16 mouse cellular contexts compared by ENCODE assay signal in genomic region chr17:27804156-27804690, GRCm38 (mm10). TPM values are rescaled to one million over a fixed set of nuclear protein-coding genes. Genes with fewer than 3 reads are reported as not detected.
DNase-seq lines count a peak whose midpoint lies in the region; ATAC-seq and TF ChIP-seq lines count a peak whose summit lies in the region.
"Had no signal": no experiment of that assay in that cellular context is flagged by ENCODE, and none has a peak within 500 bp of the region (broad histone marks: within the 10 kb centered on the region; RNA-seq: fewer than 3 reads in every experiment).

No protein-coding gene starts in this region.

- H3K9me3 ChIP-seq in liver, postnatal 0 days (ENCODE audit: low read length) = no peaks in the 10 kb centered on the region
- H3K9me3 ChIP-seq in lung, embryonic 15.5 days = no peaks in the 10 kb centered on the region
- no peaks in the 10 kb centered on the region for H3K9me3 ChIP-seq in neural tube, embryonic 13.5 days
- H3K9me3 ChIP-seq in neural tube, embryonic 15.5 days (replicated peaks) = no peaks in the 10 kb centered on the region
- H3K9me3 ChIP-seq: embryonic facial prominence, embryonic 13.5 days; forebrain, embryonic 12.5 days; hindbrain, embryonic 12.5 days had no signal

- H3K4me2 ChIP-seq in liver, postnatal 0 days (ENCODE audit: low read depth, low read length) = no peak overlapping the region
- H3K4me2 ChIP-seq in lung, embryonic 15.5 days = no peak overlapping the region
- no peak overlapping the region for H3K4me2 ChIP-seq in neural tube, embryonic 13.5 days
- no peak overlapping the region for H3K4me2 ChIP-seq in neural tube, embryonic 15.5 days
- H3K4me2 ChIP-seq: embryonic facial prominence, embryonic 13.5 days; forebrain, embryonic 12.5 days; hindbrain, embryonic 12.5 days had no signal

- peaks cover 54% of the 10 kb centered on the region for H3K79me2 ChIP-seq in liver, adult 2 months (ENCODE audit: control insufficient read depth, insufficient read depth, low read length)

- H3K9ac ChIP-seq in liver, adult 2 months (ENCODE audit: low read depth, low read length) = no peak overlapping the region
- no peak overlapping the region for H3K9ac ChIP-seq in liver, postnatal 0 days (replicated peaks)
- H3K9ac ChIP-seq in lung, embryonic 15.5 days = no peak overlapping the region
- 0 out of 2 replicates have a peak overlapping the region, but pooled peaks have one; percentile 5 for H3K9ac ChIP-seq in neural tube, embryonic 13.5 days
- no peak overlapping the region for H3K9ac ChIP-seq in neural tube, embryonic 15.5 days (replicated peaks)
- H3K9ac ChIP-seq: embryonic facial prominence, embryonic 13.5 days; forebrain, embryonic 12.5 days; hindbrain, embryonic 12.5 days had no signal

- peaks cover 20% of the 10 kb centered on the region for H3K4me1 ChIP-seq in cerebellum, adult 2 months (ENCODE audit: control insufficient read depth, insufficient read depth, low read length)
- H3K4me1 ChIP-seq in liver, adult 2 months (ENCODE audit: control insufficient read depth, insufficient read depth, low read length) = peaks cover 54% of the 10 kb centered on the region
- peaks cover 35% of the 10 kb centered on the region for H3K4me1 ChIP-seq in liver, postnatal 0 days (ENCODE audit: insufficient read depth)
- H3K4me1 ChIP-seq in lung, embryonic 15.5 days = peaks cover 33% of the 10 kb centered on the region
- H3K4me1 ChIP-seq in neural tube, embryonic 13.5 days (replicated peaks) = peaks cover 21% of the 10 kb centered on the region
- peaks cover 16% of the 10 kb centered on the region for H3K4me1 ChIP-seq in neural tube, embryonic 15.5 days

- no peak for ATAC-seq in liver, postnatal 0 days
- no peak for ATAC-seq in lung, embryonic 15.5 days (ENCODE audit: borderline replicate concordance, extremely low read depth, low FRiP score, low TSS enrichment)
- ATAC-seq in neural tube, embryonic 13.5 days (ENCODE audit: low read depth) = no peak
- no peak for ATAC-seq in neural tube, embryonic 15.5 days (ENCODE audit: low FRiP score)
- ATAC-seq: forebrain, embryonic 16.5 days; hindbrain, embryonic 16.5 days had no signal

- DNase-seq in cerebellum, adult 2 months = no peak
- DNase-seq in cerebellum, adult 9-10 months = no peak
- DNase-seq in liver, adult 2 months (ENCODE audit: extremely low read depth, low read depth, low spot score) = no peak
- DNase-seq in liver, postnatal 0 days = no peak
- DNase-seq in lung, postnatal 10 days = no peak
- DNase-seq: gastrocnemius, postnatal 25 days; heart, postnatal 10 days; heart, postnatal 4 days had no signal

- no peaks in the 10 kb centered on the region for H3K27me3 ChIP-seq in cerebellum, adult 2 months (ENCODE audit: control insufficient read depth, insufficient read depth, low read length)
- H3K27me3 ChIP-seq in liver, adult 2 months (ENCODE audit: control insufficient read depth, insufficient read depth, low read length) = no peaks in the 10 kb centered on the region
- no peaks in the 10 kb centered on the region for H3K27me3 ChIP-seq in liver, postnatal 0 days (ENCODE audit: insufficient read depth, low read length)
- H3K27me3 ChIP-seq in lung, embryonic 15.5 days = no peaks in the 10 kb centered on the region
- H3K27me3 ChIP-seq in neural tube, embryonic 13.5 days = no peaks in the 10 kb centered on the region
- no peaks in the 10 kb centered on the region for H3K27me3 ChIP-seq in neural tube, embryonic 15.5 days (replicated peaks)
- H3K27me3 ChIP-seq: embryonic facial prominence, embryonic 13.5 days; forebrain, embryonic 12.5 days; hindbrain, embryonic 12.5 days had no signal

- no peak for TF ChIP-seq EP300 in liver, postnatal 0 days (IDR thresholded peaks at IDR 0.05; ENCODE audit: low read depth)

- no peak for TF ChIP-seq CTCF in cerebellum, adult 2 months (IDR thresholded peaks at IDR 0.05; ENCODE audit: borderline replicate concordance, insufficient read depth, low read depth, low read length)
- no peak for TF ChIP-seq CTCF in liver, adult 2 months (IDR thresholded peaks at IDR 0.05; ENCODE audit: low read depth, low read length)
- no peak for TF ChIP-seq CTCF in liver, postnatal 0 days (IDR thresholded peaks at IDR 0.05; ENCODE audit: low read depth)

- 67% methylated on average over 7 of the region's 7 CpGs for WGBS in cerebellum, adult 2 months
- 85% methylated on average over 7 of the region's 7 CpGs for WGBS in liver, adult 2 months
- 77% methylated on average over 7 of the region's 7 CpGs for WGBS in liver, postnatal 0 days (ENCODE audit: insufficient replicate concordance)
- WGBS in lung, embryonic 15.5 days = 65% methylated on average over 7 of the region's 7 CpGs
- WGBS in neural tube, embryonic 13.5 days = 88% methylated on average over 7 of the region's 7 CpGs
- 86% methylated on average over 7 of the region's 7 CpGs for WGBS in neural tube, embryonic 15.5 days

- no peak overlapping the region for H3K4me3 ChIP-seq in cerebellum, adult 2 months (replicated peaks; ENCODE audit: insufficient read depth, low read depth, low read length)
- H3K4me3 ChIP-seq in liver, adult 2 months (ENCODE audit: insufficient read depth, low read depth, low read length) = no peak overlapping the region
- no peak overlapping the region for H3K4me3 ChIP-seq in liver, postnatal 0 days (ENCODE audit: low read depth, low read length)
- H3K4me3 ChIP-seq in lung, embryonic 15.5 days = no peak overlapping the region
- no peak overlapping the region for H3K4me3 ChIP-seq in neural tube, embryonic 13.5 days
- H3K4me3 ChIP-seq in neural tube, embryonic 15.5 days (replicated peaks) = no peak overlapping the region
- H3K4me3 ChIP-seq: embryonic facial prominence, embryonic 13.5 days; forebrain, embryonic 12.5 days; hindbrain, embryonic 12.5 days had no signal

- H3K36me3 ChIP-seq in liver, adult 2 months (ENCODE audit: control insufficient read depth, insufficient read depth, low read length) = no peaks in the 10 kb centered on the region
- H3K36me3 ChIP-seq in liver, postnatal 0 days (replicated peaks; ENCODE audit: insufficient read depth, low read length) = no peaks in the 10 kb centered on the region; the same call in 1 of the 2 replicates
- no peaks in the 10 kb centered on the region for H3K36me3 ChIP-seq in lung, embryonic 15.5 days
- no peaks in the 10 kb centered on the region for H3K36me3 ChIP-seq in neural tube, embryonic 13.5 days
- H3K36me3 ChIP-seq in neural tube, embryonic 15.5 days = no peaks in the 10 kb centered on the region
- H3K36me3 ChIP-seq: embryonic facial prominence, embryonic 13.5 days; forebrain, embryonic 12.5 days; hindbrain, embryonic 12.5 days had no signal

- H3K27ac ChIP-seq in cerebellum, adult 2 months (ENCODE audit: insufficient read depth, low read length) = peak overlapping the region; percentile 84; the same call in 1 of the 2 replicates
- H3K27ac ChIP-seq in liver, adult 2 months (replicated peaks; ENCODE audit: insufficient read depth, low read depth, low read length) = peak overlapping the region; percentile 76
- H3K27ac ChIP-seq in liver, postnatal 0 days (ENCODE audit: low read depth) = no peak overlapping the region
- peak overlapping the region; percentile 47 for H3K27ac ChIP-seq in lung, embryonic 15.5 days
- no peak overlapping the region for H3K27ac ChIP-seq in neural tube, embryonic 13.5 days (replicated peaks)
- no peak overlapping the region for H3K27ac ChIP-seq in neural tube, embryonic 15.5 days (replicated peaks)
- H3K27ac ChIP-seq: embryonic facial prominence, embryonic 13.5 days; forebrain, embryonic 12.5 days; hindbrain, embryonic 12.5 days had no signal

- TF ChIP-seq POLR2A in cerebellum, adult 2 months (IDR thresholded peaks at IDR 0.05; ENCODE audit: borderline replicate concordance, insufficient read depth, low read length) = no peak
- no peak for TF ChIP-seq POLR2A in liver, adult 2 months (IDR thresholded peaks at IDR 0.05; ENCODE audit: extremely low read depth, insufficient read depth, low read length)

RNA-seq across cellular contexts. Expression of gene D17Wsu92e, which starts 16.2 kb away (rescaled TPM):
- 152 and 156 TPM in 2 replicates for polyA plus RNA-seq in cerebellum, adult 2 months (2012; rRNA removed)
- total RNA-seq in liver, adult 2 months (2014; rRNA removed) = 93.0 and 117 TPM in 2 replicates
- 159 and 178 TPM in 2 replicates for polyA plus RNA-seq in liver, adult 2 months (2012; rRNA removed)
- 23.8 and 24.7 TPM in 2 replicates for polyA plus RNA-seq in liver, postnatal 0 days (2015; fragmentation: Nextera tagmentation; extraction: Ambion mirVana)
- polyA plus RNA-seq in lung, embryonic 15.5 days (2015; fragmentation: Nextera tagmentation; extraction: Ambion mirVana) = 15.9 and 16.8 TPM in 2 replicates
- 9.2 and 10.0 TPM in 2 replicates for polyA plus RNA-seq in neural tube, embryonic 13.5 days (2015; fragmentation: Nextera tagmentation; extraction: Ambion mirVana)
- 9.3 and 12.2 TPM in 2 replicates for polyA plus RNA-seq in neural tube, embryonic 15.5 days (2015; fragmentation: Nextera tagmentation; extraction: Ambion mirVana)

RNA-seq across cellular contexts. Expression of gene Snrpc, which starts 33.7 kb away (rescaled TPM):
- 81.7 and 85.3 TPM in 2 replicates for polyA plus RNA-seq in cerebellum, adult 2 months (2012; rRNA removed)
- total RNA-seq in liver, adult 2 months (2014; rRNA removed) = 24.4 and 27.1 TPM in 2 replicates
- 42.2 and 49.6 TPM in 2 replicates for polyA plus RNA-seq in liver, adult 2 months (2012; rRNA removed)
- polyA plus RNA-seq in liver, postnatal 0 days (2015; fragmentation: Nextera tagmentation; extraction: Ambion mirVana) = 96.2 and 99.0 TPM in 2 replicates
- 320 and 343 TPM in 2 replicates for polyA plus RNA-seq in lung, embryonic 15.5 days (2015; fragmentation: Nextera tagmentation; extraction: Ambion mirVana)
- 257 and 271 TPM in 2 replicates for polyA plus RNA-seq in neural tube, embryonic 13.5 days (2015; fragmentation: Nextera tagmentation; extraction: Ambion mirVana)
- polyA plus RNA-seq in neural tube, embryonic 15.5 days (2015; fragmentation: Nextera tagmentation; extraction: Ambion mirVana) = 211 and 227 TPM in 2 replicates

RNA-seq across cellular contexts. Expression of gene Uhrf1bp1, which starts 52.0 kb away (rescaled TPM):
- polyA plus RNA-seq in cerebellum, adult 2 months (2012; rRNA removed) = 18.2 and 18.5 TPM in 2 replicates
- 5.0 and 5.5 TPM in 2 replicates for total RNA-seq in liver, adult 2 months (2014; rRNA removed)
- 7.0 and 7.2 TPM in 2 replicates for polyA plus RNA-seq in liver, adult 2 months (2012; rRNA removed)
- 1.6 and 2.2 TPM in 2 replicates for polyA plus RNA-seq in liver, postnatal 0 days (2015; fragmentation: Nextera tagmentation; extraction: Ambion mirVana)
- polyA plus RNA-seq in lung, embryonic 15.5 days (2015; fragmentation: Nextera tagmentation; extraction: Ambion mirVana) = 3.5 and 4.8 TPM in 2 replicates
- 5.1 and 6.0 TPM in 2 replicates for polyA plus RNA-seq in neural tube, embryonic 13.5 days (2015; fragmentation: Nextera tagmentation; extraction: Ambion mirVana)
- polyA plus RNA-seq in neural tube, embryonic 15.5 days (2015; fragmentation: Nextera tagmentation; extraction: Ambion mirVana) = 6.0 and 6.1 TPM in 2 replicates

Comparison
In these comparisons a context has a peak if more than half of its experiments do, and no peak if none do; other contexts are left out.
1. H3K27ac ChIP-seq: peak in cerebellum, adult 2 months (single experiment), liver, adult 2 months (single experiment) and lung, embryonic 15.5 days (single experiment); none in liver, postnatal 0 days (single experiment), neural tube, embryonic 13.5 days (single experiment) and neural tube, embryonic 15.5 days (single experiment).